Mouse (Mus musculus) forebrain, embryonic 14.5 days (tissue): Measurements from ENCODE around the gene Fmo1. TPM values are rescaled to one million over a fixed set of nuclear protein-coding genes. Genes with fewer than 3 reads are reported as not detected.

Source experiments
- ATAC-seq: fragments of 200-750 bp; cut with Nextera tagmentation; 2 replicates; pipeline ENCODE4 v1.8.0; 2017; ENCODE audit warnings: mild to moderate bottlenecking, moderate library complexity
- DNase-seq: peaks from one replicate; pipeline ENCODE4 v3.0.0-alpha.2; 2015; ENCODE audit warnings: low spot score
- H3K27ac ChIP-seq: fragments of 300-500 bp; sonication (generic); 2 replicates; pipeline ENCODE4 v1.5.1; 2014; ENCODE audit warnings: low read depth, mild to moderate bottlenecking, control low read depth, low read length, moderate library complexity
- H3K27me3 ChIP-seq: fragments of 300-500 bp; sonication (generic); replicated peaks from 2 replicates; pipeline ENCODE4 v1.6.1; 2014; ENCODE audit warnings: low read length, control low read depth, mixed read lengths; ENCODE audit not compliant: control insufficient read depth, insufficient read depth
- H3K36me3 ChIP-seq: fragments of 300-500 bp; sonication (generic); 2 replicates; pipeline ENCODE4 v1.6.1; 2014; ENCODE audit warnings: low read length, control low read depth; ENCODE audit not compliant: control insufficient read depth, insufficient read depth
- H3K4me1 ChIP-seq: fragments of 300-500 bp; sonication (generic); 2 replicates; pipeline ENCODE4 v1.6.1; 2014; ENCODE audit warnings: antibody characterized with exemption, low read length, control low read depth; ENCODE audit not compliant: control insufficient read depth, insufficient read depth
- H3K4me2 ChIP-seq: fragments of 300-500 bp; sonication (generic); 2 replicates; pipeline ENCODE4 v1.6.1; 2014; ENCODE audit warnings: mild to moderate bottlenecking, control low read depth, low read length
- H3K4me3 ChIP-seq: fragments of 300-500 bp; sonication (generic); 2 replicates; pipeline ENCODE4 v1.5.1; 2014; ENCODE audit warnings: low read depth, low read length, control low read depth
- H3K9ac ChIP-seq: fragments of 300-500 bp; sonication (generic); 2 replicates; pipeline ENCODE4 v1.6.1; 2014; ENCODE audit warnings: mild to moderate bottlenecking, low read length, control low read depth, moderate library complexity
- H3K9me3 ChIP-seq: fragments of 300-500 bp; sonication (generic); replicated peaks from 2 replicates; pipeline ENCODE4 v1.6.1; 2016; ENCODE audit warnings: low read length, control low read depth, mixed read lengths; ENCODE audit not compliant: control insufficient read depth
- WGBS: fragments of 180-500 bp; shearing (Covaris S2); extraction: QIAGEN DNeasy Blood & Tissue Kit; methylation state at CpG from one replicate; pipeline ENCODE4 v1.1.7; 2014; 5-methylcytosine and 5-hydroxymethylcytosine counted together
- polyA plus RNA-seq: library from polyadenylated mRNA; unstranded; fragments of >200 nt; fragmentation: Nextera tagmentation; extraction: Ambion mirVana; gene quantifications from 2 replicates; pipeline ENCODE4 v1.2.1, GENCODE M21; 2014

Gene Fmo1
- polyA plus RNA-seq, 1 experiment from 2014 or later: 18.1 TPM

DNA sequence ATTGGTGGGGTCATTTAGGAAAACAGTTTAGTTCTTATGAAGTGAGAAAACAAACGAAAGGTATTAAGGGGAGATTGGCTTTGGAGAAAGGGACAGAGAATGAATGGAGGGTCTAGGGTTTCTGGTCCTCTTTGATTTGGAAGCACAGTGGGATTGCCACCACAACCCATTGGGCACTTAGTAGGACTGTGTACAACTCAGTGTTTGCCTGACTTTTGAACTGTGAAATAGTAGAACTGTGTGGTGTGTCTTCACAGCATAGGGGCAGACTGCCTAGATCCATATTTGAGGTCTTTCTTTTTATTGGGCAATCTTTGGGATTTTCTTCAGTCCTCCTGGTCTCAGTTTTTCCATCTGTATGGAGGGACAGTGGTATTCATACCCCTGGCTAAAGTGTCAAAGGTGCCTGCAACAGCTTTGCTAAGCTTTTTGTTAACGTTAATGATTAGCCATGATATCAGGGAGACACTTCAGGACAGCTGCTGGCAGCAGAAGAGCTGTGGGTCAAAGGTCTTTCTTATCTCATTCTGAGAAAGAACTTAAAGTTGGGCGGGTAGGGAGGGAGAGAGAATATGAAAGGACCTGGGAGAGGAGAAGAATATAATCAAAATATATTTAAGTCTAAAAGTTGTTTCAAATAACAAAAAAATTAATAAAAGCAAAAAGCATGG is 12.5 kb downstream of the Fmo1 start:
- WGBS: 76% methylated on average over 3 of the region's 3 CpGs
- H3K4me2 ChIP-seq: no peak overlapping the region
- no peak overlapping the region for H3K9ac ChIP-seq
- no peaks in the 10 kb centered on the region for H3K27me3 ChIP-seq
- H3K36me3 ChIP-seq: no peaks in the 10 kb centered on the region
- H3K4me1 ChIP-seq: no peaks in the 10 kb centered on the region
- ATAC-seq (no peak), DNase-seq (no peak)
- no peak overlapping the region for H3K27ac ChIP-seq
- no peak overlapping the region for H3K4me3 ChIP-seq
- no peaks in the 10 kb centered on the region for H3K9me3 ChIP-seq

DNA sequence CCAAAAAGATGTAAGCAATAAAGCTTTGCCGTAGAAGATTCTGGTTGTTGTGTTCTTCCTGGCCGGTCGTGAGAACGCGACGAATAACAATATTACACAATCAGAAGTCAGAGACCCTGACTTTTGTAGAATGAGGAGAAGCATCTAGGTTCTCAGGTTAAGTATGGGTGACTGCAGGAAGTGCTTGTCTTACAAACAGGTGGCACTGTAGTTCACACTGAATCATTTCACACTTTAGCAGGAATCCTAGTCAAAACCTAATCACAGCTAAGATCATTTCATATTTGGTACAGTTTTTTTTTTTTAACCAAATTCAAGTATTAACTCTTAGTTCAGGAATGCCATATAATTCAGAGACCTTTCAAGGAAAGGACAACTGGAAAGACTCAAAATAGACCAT is 18.9 kb downstream of the Fmo1 start:
- no peak for ATAC-seq
- no peaks in the 10 kb centered on the region for H3K27me3 ChIP-seq
- no peaks in the 10 kb centered on the region for H3K9me3 ChIP-seq
- DNase-seq: no peak
- H3K4me1 ChIP-seq: no peaks in the 10 kb centered on the region
- H3K4me3 ChIP-seq: no peak overlapping the region
- H3K9ac ChIP-seq: no peak overlapping the region
- H3K36me3 ChIP-seq: no peaks in the 10 kb centered on the region
- H3K27ac ChIP-seq: no peak overlapping the region
- WGBS: over 99% methylated on average over 6 of the region's 6 CpGs
- H3K4me2 ChIP-seq: no peak overlapping the region

DNA sequence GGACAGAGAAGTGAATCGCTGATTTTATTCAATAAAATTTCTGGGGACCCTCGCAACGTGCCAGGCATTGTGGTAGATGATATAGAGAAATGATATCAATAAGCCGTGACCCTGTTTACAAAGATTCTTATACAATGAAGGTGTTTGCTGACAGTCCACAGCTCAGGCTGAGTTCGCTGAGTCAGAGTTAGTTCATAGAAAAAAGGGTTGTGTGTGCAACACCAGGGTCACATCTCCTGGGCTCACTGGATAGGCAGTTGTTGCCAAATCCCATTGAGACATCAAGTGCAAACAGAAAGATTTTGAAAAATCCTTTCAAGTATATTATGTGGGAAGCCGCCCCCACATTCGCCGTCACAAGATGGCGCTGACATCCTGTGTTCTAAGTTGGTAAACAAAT is 26.2 kb downstream of the Fmo1 start:
- no peaks in the 10 kb centered on the region for H3K27me3 ChIP-seq
- no peaks in the 10 kb centered on the region for H3K4me1 ChIP-seq
- H3K36me3 ChIP-seq: no peaks in the 10 kb centered on the region
- no peak overlapping the region for H3K27ac ChIP-seq
- ATAC-seq (no peak), DNase-seq (no peak)
- no peaks in the 10 kb centered on the region for H3K9me3 ChIP-seq
- no peak overlapping the region for H3K9ac ChIP-seq
- no peak overlapping the region for H3K4me2 ChIP-seq
- 94% methylated on average over 9 of the region's 9 CpGs for WGBS
- H3K4me3 ChIP-seq: no peak overlapping the region

DNA sequence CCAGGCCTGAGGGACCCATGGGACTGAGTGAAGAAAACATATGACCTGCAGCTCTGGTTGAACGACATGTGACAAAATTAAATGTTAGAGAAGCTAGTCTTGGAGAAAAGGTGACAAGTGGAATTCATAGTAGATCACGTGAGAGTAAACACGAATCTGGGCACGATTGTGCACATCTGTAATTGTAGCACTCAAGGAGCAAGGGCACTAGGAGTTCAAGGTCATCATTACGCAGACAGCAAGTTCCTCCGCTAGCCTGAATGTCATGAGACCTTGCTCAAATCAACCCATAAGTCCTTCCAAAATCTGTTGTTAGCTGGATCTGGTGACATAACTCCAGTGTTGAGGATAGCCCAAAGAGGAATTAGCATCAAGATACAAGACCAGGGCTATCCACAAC is 27.4 kb downstream of the Fmo1 start:
- Histone ChIP-seq H3K27me3 (no peaks in the 10 kb centered on the region), H3K9ac (no peak overlapping the region), H3K4me2 (no peak overlapping the region), H3K36me3 (no peaks in the 10 kb centered on the region), H3K27ac (no peak overlapping the region), H3K4me3 (no peak overlapping the region), H3K4me1 (no peaks in the 10 kb centered on the region), H3K9me3 (no peaks in the 10 kb centered on the region)
- 96% methylated on average over 6 of the region's 6 CpGs for WGBS
- ATAC-seq (no peak), DNase-seq (no peak)

DNA sequence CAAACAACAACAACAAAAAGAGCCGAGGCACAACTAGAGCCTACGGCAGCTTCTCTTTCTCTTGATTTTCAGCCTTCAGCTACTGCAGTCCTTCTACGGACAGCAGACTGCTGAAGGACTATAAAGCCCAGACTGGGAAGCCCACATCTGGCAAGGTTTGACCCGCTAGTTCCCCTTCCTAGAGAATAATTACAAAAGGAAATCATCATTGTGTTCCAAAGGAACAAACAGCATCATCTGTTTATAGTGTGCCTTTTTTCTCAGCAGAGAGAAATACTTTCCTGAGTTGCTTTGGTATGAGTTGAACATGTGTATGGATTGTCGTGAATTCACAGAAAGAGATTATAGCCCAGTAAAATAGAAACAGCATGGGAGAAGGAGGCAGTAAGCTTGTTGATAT is 32.1 kb downstream of the Fmo1 start:
- Histone ChIP-seq H3K4me3 (no peak overlapping the region), H3K9ac (no peak overlapping the region), H3K27me3 (no peaks in the 10 kb centered on the region), H3K36me3 (no peaks in the 10 kb centered on the region), H3K9me3 (no peaks in the 10 kb centered on the region), H3K4me1 (peaks cover 6% of the 10 kb centered on the region), H3K4me2 (no peak overlapping the region), H3K27ac (no peak overlapping the region)
- DNase-seq (no peak), ATAC-seq (no peak)
- 85% methylated on average over 5 of the region's 5 CpGs for WGBS

DNA sequence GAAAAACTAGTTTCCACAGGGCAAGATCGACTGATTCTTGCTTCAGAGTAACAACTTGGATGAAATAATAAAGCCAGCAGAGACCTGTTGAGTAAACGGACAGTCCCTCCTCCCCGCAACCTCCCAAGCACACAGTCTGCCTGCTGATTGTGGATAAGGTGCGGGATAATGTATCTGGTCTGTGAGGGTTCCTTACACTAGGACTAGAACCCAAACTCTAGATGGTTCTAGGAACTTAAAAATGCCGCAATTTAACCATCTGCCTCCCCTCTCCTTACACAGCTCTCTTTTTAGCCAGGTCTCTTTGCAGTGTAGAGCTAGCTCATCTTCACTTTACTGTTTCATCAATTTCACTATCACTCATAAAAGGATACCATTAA is 33.8 kb downstream of the Fmo1 start:
- H3K4me3 ChIP-seq: no peak overlapping the region; the same call in 1 of the 2 replicates
- no peak overlapping the region for H3K9ac ChIP-seq
- 7% methylated on average over 5 of the region's 5 CpGs for WGBS

DNA sequence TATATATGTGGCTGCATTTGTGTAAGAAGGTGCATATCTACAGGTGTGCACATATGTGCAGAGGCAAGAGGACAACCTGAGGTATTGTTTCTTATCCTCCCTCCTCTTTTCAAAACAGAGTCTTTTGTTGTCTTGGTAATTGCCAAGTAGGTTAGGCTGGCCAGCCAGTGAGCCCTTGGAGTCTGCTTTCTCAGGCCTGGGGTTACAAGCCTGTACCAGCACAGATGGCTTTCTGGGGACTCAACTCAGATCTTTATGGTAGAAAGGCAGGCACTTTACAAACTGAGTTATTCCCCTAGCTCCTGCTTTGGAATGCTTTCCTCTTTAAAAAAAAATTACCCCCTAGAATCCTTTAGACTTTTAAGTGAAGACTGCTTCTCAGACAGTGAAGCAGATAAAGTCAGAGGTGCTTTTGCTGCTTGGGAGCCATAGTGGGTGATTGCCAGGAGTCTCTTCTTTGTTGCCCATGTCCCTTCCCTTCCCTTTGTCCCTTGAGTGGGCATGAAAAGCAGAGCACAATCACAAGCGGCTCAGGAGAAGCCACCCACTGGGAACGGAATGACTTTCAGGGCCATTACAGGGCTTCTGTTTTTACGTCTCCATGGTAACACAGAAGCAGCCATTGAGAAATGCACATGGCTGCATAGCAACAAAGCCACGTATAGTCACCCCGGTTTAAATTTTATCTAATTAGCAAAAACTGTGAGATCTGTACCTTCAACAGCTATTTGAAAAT is 34.4 kb downstream of the Fmo1 start:
- DNase-seq: peak; percentile 83
- H3K4me2 ChIP-seq: peak overlapping the region; percentile 32
- no peak overlapping the region for H3K9ac ChIP-seq
- H3K4me1 ChIP-seq: peaks cover 6% of the 10 kb centered on the region
- ATAC-seq: peak; percentile 93
- no peaks in the 10 kb centered on the region for H3K27me3 ChIP-seq
- no peak overlapping the region; the same call in 1 of the 2 replicates for H3K4me3 ChIP-seq
- peak overlapping the region; percentile 58; the same call in 1 of the 2 replicates for H3K27ac ChIP-seq
- H3K9me3 ChIP-seq: no peaks in the 10 kb centered on the region
- 0% methylated on average over 5 of the region's 5 CpGs for WGBS
- H3K36me3 ChIP-seq: no peaks in the 10 kb centered on the region

More for the DNA sequence above, 33.8 kb downstream of the Fmo1 start:
- ATAC-seq (peak; percentile 51; the same call in 1 of the 2 replicates), DNase-seq (no peak)
- Histone ChIP-seq H3K4me1 (peaks cover 6% of the 10 kb centered on the region), H3K36me3 (no peaks in the 10 kb centered on the region), H3K27ac (no peak overlapping the region), H3K4me2 (peak overlapping the region; percentile 32), H3K9me3 (no peaks in the 10 kb centered on the region), H3K27me3 (no peaks in the 10 kb centered on the region)

DNA sequence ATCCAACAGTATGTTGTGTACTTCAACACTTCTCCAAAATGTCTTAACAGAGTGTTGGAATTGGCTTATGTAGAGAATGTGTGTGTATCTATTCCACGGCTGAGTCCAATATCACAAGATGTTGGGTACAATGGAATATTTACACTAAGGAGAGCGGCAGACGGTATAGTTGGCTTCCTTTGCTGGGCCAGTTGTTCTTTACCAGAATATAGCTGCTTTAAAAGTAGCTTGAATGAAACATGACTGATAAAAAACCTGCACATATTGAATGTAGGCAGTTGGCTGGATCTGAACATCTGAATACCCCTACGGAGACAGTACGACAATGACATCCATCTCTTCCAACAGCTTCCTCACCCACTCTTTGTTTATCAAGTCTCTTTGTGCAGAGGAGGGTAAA is 47.1 kb downstream of the Fmo1 start:
- Histone ChIP-seq H3K4me3 (no peak overlapping the region), H3K27me3 (no peaks in the 10 kb centered on the region), H3K27ac (no peak overlapping the region), H3K4me2 (no peak overlapping the region), H3K9me3 (no peaks in the 10 kb centered on the region), H3K9ac (no peak overlapping the region), H3K4me1 (no peaks in the 10 kb centered on the region), H3K36me3 (no peaks in the 10 kb centered on the region)
- ATAC-seq: no peak
- no peak for DNase-seq
- 91% methylated on average over 5 of the region's 5 CpGs for WGBS
